Mouse (Mus musculus): ENCODE data around the gene Atg2b. TPM values are rescaled to one million over a fixed set of nuclear protein-coding genes. Genes with fewer than 3 reads are reported as not detected.
A peak's percentile ranks its signal among the peaks of the same experiment; 100 is the strongest.

The Atg2b gene
- polyA plus RNA-seq, 1 experiment from 2014 or later, result 6.8 TPM

DNA sequence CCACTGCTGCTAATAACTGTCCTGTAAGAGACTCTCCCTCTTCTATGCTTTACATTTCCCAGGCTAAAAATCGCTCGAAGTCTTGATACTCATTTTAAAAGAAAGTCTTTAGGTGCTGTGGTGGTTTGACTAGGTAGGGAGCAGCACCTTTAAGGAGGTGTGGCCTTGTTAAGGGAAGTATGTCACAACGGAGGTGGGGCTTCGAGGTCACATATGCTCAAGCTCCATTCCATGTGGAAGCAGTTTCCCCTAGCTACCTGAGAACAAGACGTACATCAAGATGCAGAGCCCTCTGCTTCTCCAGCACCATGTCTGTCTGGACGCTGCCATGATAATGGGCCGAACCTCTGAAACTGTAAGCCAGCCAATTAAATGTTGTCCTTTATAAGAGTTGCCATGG lies 6.8 kb downstream of the Atg2b start:
- peaks cover 17% of the 10 kb centered on the region for H3K4me1 ChIP-seq
- H3K27me3 ChIP-seq (replicated peaks), result no peaks in the 10 kb centered on the region
- no peak overlapping the region for H3K4me3 ChIP-seq
- peaks cover 21% of the 10 kb centered on the region for H3K36me3 ChIP-seq
- no peaks in the 10 kb centered on the region for H3K9me3 ChIP-seq
- no peak overlapping the region for H3K27ac ChIP-seq (replicated peaks)
- ATAC-seq (ENCODE audit: extremely low read depth, insufficient number of reproducible peaks, low FRiP score, low TSS enrichment), result no peak
- 91% methylated on average over 7 of the region's 7 CpGs for WGBS
- no peak overlapping the region for H3K9ac ChIP-seq
- H3K4me2 ChIP-seq, result no peak overlapping the region

DNA sequence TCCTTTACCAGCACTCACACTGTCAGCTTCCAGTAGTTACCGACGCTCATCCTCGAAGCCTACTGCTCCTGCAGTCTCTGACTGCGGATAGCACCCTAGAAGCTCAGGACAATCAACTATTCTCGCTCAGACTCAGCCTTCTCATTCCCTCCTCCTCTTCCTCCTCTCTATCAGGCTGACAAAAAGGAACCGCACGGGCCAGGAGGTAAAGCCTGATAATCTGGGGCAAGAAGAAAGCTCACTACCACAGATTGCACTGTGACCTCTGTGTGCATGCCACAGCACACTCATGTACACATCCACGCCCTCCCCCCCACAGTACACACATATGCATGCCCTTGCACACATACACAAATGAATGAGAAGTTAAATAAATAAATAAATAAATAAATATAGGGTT lies 8.7 kb downstream of the Atg2b start:
- 86% methylated on average over 8 of the region's 8 CpGs for WGBS
- Histone ChIP-seq H3K27ac (replicated peaks) (no peak overlapping the region), H3K36me3 (peaks cover 32% of the 10 kb centered on the region), H3K9ac (no peak overlapping the region), H3K4me2 (no peak overlapping the region), H3K9me3 (no peaks in the 10 kb centered on the region), H3K4me1 (no peaks in the 10 kb centered on the region; the same call in 1 of the 2 replicates), H3K4me3 (no peak overlapping the region), H3K27me3 (replicated peaks) (no peaks in the 10 kb centered on the region)
- ATAC-seq (ENCODE audit: extremely low read depth, insufficient number of reproducible peaks, low FRiP score, low TSS enrichment), result no peak

DNA sequence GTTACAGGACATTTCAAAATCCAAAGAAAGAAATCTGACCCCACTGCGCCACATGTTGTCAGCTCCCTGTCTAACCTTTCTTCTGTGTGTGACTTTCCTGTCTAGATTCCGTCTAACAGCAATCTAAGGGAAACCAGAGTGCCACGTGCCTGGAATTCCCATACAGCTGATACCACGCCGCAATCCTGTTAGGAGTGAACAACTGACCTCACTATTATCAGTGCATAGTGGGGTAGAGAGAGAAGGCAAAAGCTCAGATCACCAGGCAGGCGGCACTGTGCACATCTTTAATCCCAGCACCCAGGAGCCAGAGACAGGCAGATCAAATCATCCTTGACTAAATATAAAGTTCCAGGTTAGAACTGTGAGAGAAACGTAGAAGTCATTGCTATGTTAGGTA lies 29.2 kb downstream of the Atg2b start:
- WGBS, result 61% methylated on average over 7 of the region's 7 CpGs
- Histone ChIP-seq H3K27ac (replicated peaks) (peak overlapping the region; percentile 36), H3K4me3 (no peak overlapping the region), H3K36me3 (peaks cover 99% of the 10 kb centered on the region), H3K27me3 (replicated peaks) (no peaks in the 10 kb centered on the region), H3K4me2 (peak overlapping the region; percentile 14), H3K9me3 (no peaks in the 10 kb centered on the region), H3K9ac (no peak overlapping the region), H3K4me1 (no peaks in the 10 kb centered on the region)
- no peak for ATAC-seq (ENCODE audit: extremely low read depth, insufficient number of reproducible peaks, low FRiP score, low TSS enrichment)

DNA sequence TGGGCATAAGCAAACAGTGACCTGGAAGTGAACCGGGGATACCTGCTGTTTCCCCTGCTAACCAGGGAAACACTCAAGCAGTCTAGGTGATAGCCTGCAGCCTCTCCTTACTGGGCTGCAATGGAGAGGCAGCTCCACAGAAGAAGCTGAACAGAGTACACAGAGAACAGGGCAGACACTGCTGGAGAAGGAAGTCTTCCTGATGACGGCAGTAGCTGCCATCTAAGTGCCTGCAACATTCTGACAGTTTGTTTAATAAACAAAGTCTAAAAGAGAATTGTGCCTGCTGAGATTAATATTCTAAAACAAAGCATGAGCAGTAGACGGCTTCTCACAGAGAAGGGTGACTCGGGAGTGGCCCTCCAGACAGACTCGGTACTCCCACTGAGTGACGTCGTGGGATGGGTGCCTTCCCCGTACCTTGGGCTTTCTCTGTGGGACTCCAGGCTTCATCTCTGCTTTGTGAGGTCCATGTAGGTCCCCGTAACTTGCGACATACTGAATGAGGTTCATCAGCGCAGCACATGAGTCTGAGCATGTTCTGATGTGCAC lies 42.2 kb downstream of the Atg2b start:
- 84% methylated on average over 11 of the region's 11 CpGs for WGBS
- Histone ChIP-seq H3K4me1 (no peaks in the 10 kb centered on the region), H3K9me3 (no peaks in the 10 kb centered on the region), H3K27me3 (replicated peaks) (no peaks in the 10 kb centered on the region), H3K36me3 (peaks cover 99% of the 10 kb centered on the region), H3K4me3 (no peak overlapping the region), H3K9ac (no peak overlapping the region), H3K4me2 (no peak overlapping the region), H3K27ac (replicated peaks) (no peak overlapping the region)
- no peak for ATAC-seq (ENCODE audit: extremely low read depth, insufficient number of reproducible peaks, low FRiP score, low TSS enrichment)

DNA sequence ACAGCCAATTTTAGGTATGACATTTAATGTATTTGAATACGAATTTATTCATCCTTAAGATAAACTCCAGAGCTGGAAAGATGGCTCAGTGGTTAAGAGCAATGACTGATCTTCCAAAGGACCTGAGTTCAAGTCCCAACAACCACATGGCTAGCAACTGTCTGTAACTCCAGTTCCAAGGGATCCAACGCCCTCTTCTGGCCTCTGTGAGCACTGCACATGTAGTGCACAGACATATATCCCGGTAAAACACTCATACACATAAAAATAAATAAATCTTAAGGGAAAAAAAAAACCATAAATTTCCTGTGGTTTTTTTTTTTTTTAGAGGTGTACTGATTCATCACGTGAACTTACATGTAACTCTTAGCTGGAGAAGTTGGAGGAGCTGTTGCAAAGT lies 47.5 kb downstream of the Atg2b start:
- Histone ChIP-seq H3K9ac (no peak overlapping the region), H3K4me1 (peaks cover 1% of the 10 kb centered on the region; the same call in 1 of the 2 replicates), H3K9me3 (no peaks in the 10 kb centered on the region), H3K4me3 (no peak overlapping the region), H3K36me3 (peaks cover 99% of the 10 kb centered on the region), H3K27ac (replicated peaks) (no peak overlapping the region), H3K27me3 (replicated peaks) (no peaks in the 10 kb centered on the region), H3K4me2 (no peak overlapping the region)
- no peak for ATAC-seq (ENCODE audit: extremely low read depth, insufficient number of reproducible peaks, low FRiP score, low TSS enrichment)
- 76% methylated on average over 4 of the region's 4 CpGs for WGBS

DNA sequence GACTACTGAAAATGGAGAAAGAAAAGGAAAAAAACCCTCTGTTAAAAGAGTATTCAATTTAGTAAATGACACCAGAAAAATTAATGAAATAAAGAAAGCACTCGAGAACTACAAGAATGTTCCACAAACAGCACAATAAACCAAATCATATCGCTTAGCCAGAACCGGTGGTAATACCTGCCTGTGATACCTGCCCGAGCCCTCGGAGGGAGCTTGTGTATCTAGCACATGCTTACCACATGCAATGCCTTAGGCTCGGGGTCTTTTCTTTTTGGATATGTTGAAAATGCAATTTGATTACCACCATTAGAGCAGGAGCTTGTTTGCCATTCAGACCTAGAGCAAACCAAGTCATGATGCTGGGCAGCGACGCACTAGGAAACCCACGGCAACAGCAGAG lies 48.5 kb downstream of the Atg2b start:
- H3K27me3 ChIP-seq (replicated peaks), result no peaks in the 10 kb centered on the region
- H3K27ac ChIP-seq (replicated peaks), result no peak overlapping the region
- no peak overlapping the region for H3K4me3 ChIP-seq
- 90% methylated on average over 9 of the region's 9 CpGs for WGBS
- no peaks in the 10 kb centered on the region for H3K9me3 ChIP-seq
- H3K4me2 ChIP-seq, result no peak overlapping the region
- no peak for ATAC-seq (ENCODE audit: extremely low read depth, insufficient number of reproducible peaks, low FRiP score, low TSS enrichment)
- H3K36me3 ChIP-seq, result peaks cover 96% of the 10 kb centered on the region
- peaks cover 3% of the 10 kb centered on the region; the same call in 1 of the 2 replicates for H3K4me1 ChIP-seq
- H3K9ac ChIP-seq, result no peak overlapping the region

DNA sequence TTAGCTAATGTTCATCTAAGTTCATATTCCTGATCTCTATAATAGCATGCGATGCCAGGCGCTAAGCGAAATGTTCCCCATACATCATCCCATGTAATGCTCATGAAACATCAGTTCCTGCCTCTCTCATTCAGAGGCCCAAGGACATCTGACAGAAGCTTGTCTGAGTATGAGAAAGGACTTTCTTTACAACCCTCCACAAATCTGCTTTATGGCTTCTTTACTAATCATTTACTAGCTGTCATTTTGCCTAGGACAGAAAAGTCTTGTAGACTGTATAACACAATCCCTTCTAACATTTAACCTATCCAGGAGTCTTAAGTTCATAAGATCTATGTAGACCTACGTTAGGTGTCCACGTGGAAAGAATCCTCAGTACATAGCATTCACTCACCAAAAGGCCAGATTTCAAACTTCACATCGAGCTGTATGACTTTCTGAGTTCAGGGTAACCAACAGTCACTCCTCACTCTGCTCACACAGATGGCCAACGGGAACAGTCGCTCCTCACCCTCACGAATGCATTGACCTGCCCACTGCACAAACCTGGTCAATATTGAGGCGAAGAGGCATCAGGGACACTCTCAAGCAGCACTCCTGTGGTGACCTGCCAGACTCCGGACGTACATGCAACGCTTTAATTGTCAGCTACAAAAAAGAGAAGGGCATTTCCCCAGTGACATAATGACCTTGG lies 50.5 kb downstream of the Atg2b start:
- H3K27me3 ChIP-seq (replicated peaks), result no peaks in the 10 kb centered on the region
- 94% methylated on average over 13 of the region's 13 CpGs for WGBS
- H3K4me3 ChIP-seq, result no peak overlapping the region
- no peak overlapping the region for H3K4me2 ChIP-seq
- no peak overlapping the region for H3K27ac ChIP-seq (replicated peaks)
- no peaks in the 10 kb centered on the region for H3K9me3 ChIP-seq
- ATAC-seq (ENCODE audit: extremely low read depth, insufficient number of reproducible peaks, low FRiP score, low TSS enrichment), result no peak
- H3K9ac ChIP-seq, result no peak overlapping the region
- peaks cover 3% of the 10 kb centered on the region; the same call in 1 of the 2 replicates for H3K4me1 ChIP-seq
- peaks cover 83% of the 10 kb centered on the region for H3K36me3 ChIP-seq

DNA sequence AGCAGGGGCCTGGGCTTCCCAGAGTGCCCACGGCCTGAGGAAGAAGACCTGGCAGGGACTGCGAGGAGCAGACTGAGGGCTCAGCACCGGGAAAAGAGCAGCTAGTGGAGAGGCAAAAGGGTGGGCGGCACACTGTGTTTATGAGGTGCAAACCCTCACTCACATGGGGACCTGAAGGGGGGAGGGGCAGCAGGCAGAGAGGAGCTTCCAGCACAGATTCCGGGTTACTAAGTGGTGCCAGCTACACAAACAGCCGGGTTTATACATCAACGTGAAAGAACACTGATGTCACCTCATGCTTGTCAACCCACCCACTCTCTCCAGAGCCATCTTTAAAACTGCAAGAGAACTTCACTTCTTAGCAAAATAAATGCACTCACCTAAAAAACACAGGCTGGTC lies 59.2 kb downstream of the Atg2b start:
- Histone ChIP-seq H3K9me3 (no peaks in the 10 kb centered on the region), H3K4me3 (no peak overlapping the region), H3K27ac (replicated peaks) (no peak overlapping the region), H3K27me3 (replicated peaks) (no peaks in the 10 kb centered on the region), H3K36me3 (peaks cover 72% of the 10 kb centered on the region), H3K4me2 (no peak overlapping the region), H3K4me1 (no peaks in the 10 kb centered on the region), H3K9ac (no peak overlapping the region)
- no peak for ATAC-seq (ENCODE audit: extremely low read depth, insufficient number of reproducible peaks, low FRiP score, low TSS enrichment)
- 64% methylated on average over 7 of the region's 7 CpGs for WGBS

DNA sequence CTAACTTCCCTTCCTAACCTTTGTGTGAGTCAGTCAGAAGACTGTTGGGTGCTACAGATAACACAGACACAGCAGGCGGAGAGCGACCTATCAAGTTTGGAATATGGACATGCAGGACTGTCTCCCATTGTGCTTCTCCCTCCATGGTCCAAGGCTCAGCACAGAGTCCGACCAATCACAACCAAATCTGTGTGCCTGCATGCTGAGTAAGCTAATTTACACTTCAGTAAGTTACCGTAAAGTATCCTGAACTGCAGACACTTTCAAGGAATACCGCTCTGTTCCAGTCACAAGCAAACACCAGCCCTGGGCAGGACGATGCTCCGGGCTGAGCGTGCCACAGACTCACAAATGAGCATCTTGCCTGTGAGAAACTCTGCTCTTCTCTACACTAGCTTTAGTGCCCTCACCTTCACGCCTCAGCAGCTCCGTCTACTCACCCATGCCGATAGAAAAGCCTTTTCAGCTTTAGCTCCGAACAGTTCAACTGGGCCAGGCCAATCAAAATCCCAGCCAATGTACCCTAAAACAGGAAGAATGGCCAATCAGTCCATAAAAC lies 62.0 kb downstream of the Atg2b start:
- H3K27me3 ChIP-seq (replicated peaks), result no peaks in the 10 kb centered on the region
- H3K9ac ChIP-seq, result no peak overlapping the region
- H3K36me3 ChIP-seq, result peaks cover 83% of the 10 kb centered on the region
- H3K4me2 ChIP-seq, result no peak overlapping the region
- no peak for ATAC-seq (ENCODE audit: extremely low read depth, insufficient number of reproducible peaks, low FRiP score, low TSS enrichment)
- WGBS, result 89% methylated on average over 12 of the region's 12 CpGs
- H3K9me3 ChIP-seq, result no peaks in the 10 kb centered on the region
- H3K27ac ChIP-seq (replicated peaks), result no peak overlapping the region
- H3K4me1 ChIP-seq, result no peaks in the 10 kb centered on the region
- no peak overlapping the region for H3K4me3 ChIP-seq

DNA sequence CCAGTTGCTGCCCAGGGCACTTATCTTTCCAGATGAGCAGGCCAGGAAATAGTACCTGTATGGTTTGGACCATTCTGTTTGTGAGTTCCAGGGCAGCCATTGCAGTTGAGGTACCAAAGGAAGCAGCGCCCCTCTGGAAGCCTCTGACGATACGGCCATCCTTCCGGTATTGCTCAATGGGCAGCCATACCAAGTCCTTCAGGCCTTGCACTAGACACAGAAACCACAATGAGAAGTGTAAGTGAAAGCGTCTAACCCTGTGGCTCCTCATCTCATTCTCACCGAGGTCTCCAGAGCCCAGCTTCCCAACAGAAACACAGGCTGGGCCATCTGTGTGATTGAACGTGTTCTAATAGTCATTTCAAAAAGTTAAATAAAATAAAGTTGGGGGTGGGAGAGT lies 63.0 kb downstream of the Atg2b start:
- H3K27ac ChIP-seq (replicated peaks), result no peak overlapping the region
- H3K9ac ChIP-seq, result no peak overlapping the region
- H3K4me1 ChIP-seq, result no peaks in the 10 kb centered on the region
- H3K9me3 ChIP-seq, result no peaks in the 10 kb centered on the region
- 92% methylated on average over 7 of the region's 7 CpGs for WGBS
- ATAC-seq (ENCODE audit: extremely low read depth, insufficient number of reproducible peaks, low FRiP score, low TSS enrichment), result no peak
- H3K4me2 ChIP-seq, result no peak overlapping the region
- peaks cover 84% of the 10 kb centered on the region for H3K36me3 ChIP-seq
- no peak overlapping the region for H3K4me3 ChIP-seq
- H3K27me3 ChIP-seq (replicated peaks), result no peaks in the 10 kb centered on the region

DNA sequence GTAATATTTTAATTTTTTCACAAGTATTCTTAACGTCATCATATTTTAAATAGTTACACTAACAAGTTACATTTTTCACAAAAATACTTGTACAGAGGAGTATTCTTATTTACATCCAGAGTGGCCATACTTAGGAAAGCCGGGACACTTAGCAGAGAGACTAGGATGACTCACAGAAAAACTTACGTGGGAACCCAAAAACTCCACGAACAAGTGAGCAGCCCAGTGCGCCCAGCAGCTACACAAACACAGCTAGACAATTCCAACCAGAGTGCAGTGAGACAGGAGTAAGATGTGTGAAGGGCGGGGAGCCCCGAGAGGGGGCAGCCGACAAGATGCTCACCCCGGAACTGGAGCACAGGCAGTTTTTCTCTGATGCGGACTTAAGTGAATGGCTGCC lies 71.5 kb downstream of the Atg2b start:
- Histone ChIP-seq H3K4me3 (no peak overlapping the region), H3K9me3 (no peaks in the 10 kb centered on the region), H3K9ac (no peak overlapping the region), H3K36me3 (peaks cover 46% of the 10 kb centered on the region), H3K27me3 (replicated peaks) (no peaks in the 10 kb centered on the region), H3K27ac (replicated peaks) (no peak overlapping the region), H3K4me2 (no peak overlapping the region), H3K4me1 (peaks cover 15% of the 10 kb centered on the region)
- WGBS, result 85% methylated on average over 10 of the region's 10 CpGs
- no peak for ATAC-seq (ENCODE audit: extremely low read depth, insufficient number of reproducible peaks, low FRiP score, low TSS enrichment)

DNA sequence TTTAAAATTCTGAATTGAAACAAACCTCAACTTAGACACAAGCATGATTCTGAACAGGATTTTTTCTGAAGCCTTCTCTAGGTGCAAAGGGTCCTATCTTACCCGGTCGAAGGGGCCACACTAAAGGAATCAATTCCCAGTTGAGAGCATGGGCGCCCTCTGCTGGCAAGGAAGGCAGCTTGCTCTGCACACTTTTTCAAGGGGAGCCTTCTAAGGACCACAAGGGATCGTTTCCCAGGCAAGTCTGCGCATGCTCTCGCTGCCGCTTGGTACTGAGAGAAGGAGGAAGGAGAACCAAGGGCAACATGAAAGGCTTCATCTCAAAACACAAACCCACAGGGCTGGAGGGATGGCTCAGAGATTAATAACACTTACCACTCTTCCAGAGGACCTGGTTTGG lies 73.3 kb downstream of the Atg2b start:
- no peak overlapping the region for H3K4me2 ChIP-seq
- H3K4me3 ChIP-seq, result no peak overlapping the region
- no peaks in the 10 kb centered on the region for H3K9me3 ChIP-seq
- H3K27me3 ChIP-seq (replicated peaks), result no peaks in the 10 kb centered on the region
- no peak for ATAC-seq (ENCODE audit: extremely low read depth, insufficient number of reproducible peaks, low FRiP score, low TSS enrichment)
- peaks cover 28% of the 10 kb centered on the region for H3K36me3 ChIP-seq
- no peak overlapping the region for H3K9ac ChIP-seq
- 19% methylated on average over 7 of the region's 7 CpGs for WGBS
- H3K4me1 ChIP-seq, result peaks cover 15% of the 10 kb centered on the region
- no peak overlapping the region for H3K27ac ChIP-seq (replicated peaks)
